Mouse (Mus musculus) gastrocnemius, adult 18-20 months (tissue): ENCODE data around the gene Med9. TPM values are rescaled to one million over a fixed set of nuclear protein-coding genes. Genes with fewer than 3 reads are reported as not detected.
A peak's percentile ranks its signal among the peaks of the same experiment; 100 is the strongest.

Source experiments
- DNase-seq: peaks from one replicate; pipeline ENCODE4 v3.0.0; 2021; ENCODE audit warnings: low spot score
- total RNA-seq, 2 experiments: library from RNA; stranded (reverse); gene quantifications; 2 replicates each; pipeline ENCODE4 v1.2.3; 2021

Med9 gene
- total RNA-seq, 2 experiments from 2014 or later = 21.8 to 22.3 TPM

DNA sequence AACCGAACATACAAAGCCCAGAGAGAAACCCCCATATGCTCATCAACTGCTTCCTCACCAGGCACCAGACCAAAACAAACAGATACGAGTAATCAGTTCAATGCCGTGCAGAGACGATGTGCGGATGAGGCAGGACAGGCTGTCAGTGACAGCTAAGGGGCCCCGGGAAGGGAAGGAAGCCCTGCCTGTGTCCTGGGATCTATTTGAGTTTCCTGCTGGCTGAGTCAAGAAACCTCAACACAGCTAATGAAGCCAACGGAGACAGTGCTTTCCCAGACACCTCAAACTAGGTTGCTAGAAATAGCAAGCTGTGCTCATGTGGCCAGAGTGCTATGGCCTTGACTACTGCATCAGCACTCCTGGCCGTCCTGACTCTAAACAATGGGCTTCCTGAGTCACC, 43.4 kb downstream of the Med9 start:
- DNase-seq = no peak

DNA sequence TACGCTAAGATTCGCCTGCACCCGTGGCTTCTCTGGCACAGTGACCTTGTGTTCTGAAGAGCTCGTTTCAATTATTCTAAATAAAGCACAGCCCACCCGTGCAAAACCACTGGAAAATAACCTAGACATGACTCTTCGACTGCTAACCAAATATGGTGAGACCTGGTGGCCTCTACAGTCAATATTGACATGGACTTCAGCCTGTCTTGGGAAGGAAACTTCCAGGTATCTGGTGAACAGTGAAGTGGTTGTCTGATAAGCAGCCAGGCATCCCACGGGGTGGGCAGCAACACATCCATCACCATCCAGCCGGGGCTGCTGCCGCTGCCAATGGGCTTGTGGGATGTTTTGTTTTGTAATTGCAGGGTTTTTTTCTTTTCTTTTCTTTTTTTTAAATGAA, 46.3 kb downstream of the Med9 start:
- no peak for DNase-seq

GRCm38 (mm10) chr11:60001231-60001980, 53.4 kb downstream of the Med9 start:
- DNase-seq = no peak

GRCm38 (mm10) chr11:60003811-60004210, 55.8 kb downstream of the Med9 start:
- no peak for DNase-seq

DNA sequence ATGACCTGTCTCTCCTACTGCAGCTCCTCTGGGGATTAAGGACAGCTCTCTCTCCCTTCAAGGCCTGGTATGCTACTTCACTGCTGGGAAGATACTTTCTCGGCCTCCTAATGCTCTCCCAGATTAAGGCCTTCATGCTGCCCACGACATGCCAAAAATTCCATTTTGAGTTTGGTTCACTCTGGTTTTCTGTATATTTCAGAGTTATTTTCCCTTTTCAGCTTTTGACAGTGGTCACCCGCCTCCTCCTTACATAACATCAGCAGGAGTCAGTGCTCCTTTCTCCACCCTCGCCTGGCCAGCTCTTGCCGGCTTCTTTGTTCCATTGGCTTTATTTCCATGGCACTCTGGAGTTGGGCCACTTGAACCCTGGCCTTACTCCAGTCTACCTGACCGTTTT, 56.7 kb downstream of the Med9 start:
- no peak for DNase-seq

DNA sequence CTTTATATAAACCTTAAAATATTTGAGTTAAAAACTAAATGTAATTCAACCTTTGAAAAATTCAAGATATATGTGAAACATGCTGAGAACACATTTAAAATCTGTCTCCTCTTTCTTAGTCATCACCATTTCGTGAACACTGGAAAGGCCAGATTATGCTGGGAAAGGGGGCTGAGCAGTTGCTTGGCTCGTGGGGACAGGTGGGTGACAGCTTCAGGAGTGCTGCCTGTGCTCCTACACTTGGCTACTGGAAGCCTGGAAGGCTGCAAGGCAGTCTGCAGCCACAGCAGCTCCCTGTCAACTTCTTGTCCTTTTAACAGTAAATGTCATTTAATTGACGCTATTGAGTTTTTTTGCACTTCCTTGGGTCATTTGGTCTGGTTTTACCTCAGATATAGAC, 57.9 kb downstream of the Med9 start:
- no peak for DNase-seq

- no peak for DNase-seq
These were observed 61.4 kb downstream of the Med9 start for GRCm38 (mm10) chr11:60009451-60009850.

GRCm38 (mm10) chr11:60011516-60011915, 63.5 kb downstream of the Med9 start:
- peak; percentile 53 for DNase-seq

Other genes with a start within 250 kb of the Med9 start
- gene Pld6, start 160.6 kb upstream of the Med9 start, total RNA-seq = not detected
- 10 to 100 TPM; 40.9 to 53.0 TPM for gene Flcn, start 138.2 kb upstream of the Med9 start, total RNA-seq
- gene Nt5m, start 108.8 kb upstream of the Med9 start, total RNA-seq = 10 to 100 TPM; 18.9 to 19.3 TPM
- gene Cops3, start 108.4 kb upstream of the Med9 start, total RNA-seq = 10 to 100 TPM; 85.3 to 89.1 TPM
- gene Rasd1, start 16.7 kb downstream of the Med9 start, total RNA-seq = 1 to 10 TPM; 1.9 to 5.2 TPM
- gene Pemt, start 98.3 kb downstream of the Med9 start, total RNA-seq = 1 to 10 TPM; 2.7 to 4.6 TPM
- gene Rai1, start 156.8 kb downstream of the Med9 start, total RNA-seq = 10 to 100 TPM; 16.6 to 17.3 TPM